Mouse (Mus musculus): ENCODE measurements around the gene Hnrnpk. TPM values are rescaled to one million over a fixed set of nuclear protein-coding genes. Genes with fewer than 3 reads are reported as not detected.
"Not testable (repeated sequence)": the region's sequence is repeated elsewhere in the genome, so short reads cannot be mapped to it uniquely, and the experiment has no call there.

Gene Hnrnpk
- total RNA-seq, 2 experiments from 2014 or later = 255 to 260 TPM

DNA sequence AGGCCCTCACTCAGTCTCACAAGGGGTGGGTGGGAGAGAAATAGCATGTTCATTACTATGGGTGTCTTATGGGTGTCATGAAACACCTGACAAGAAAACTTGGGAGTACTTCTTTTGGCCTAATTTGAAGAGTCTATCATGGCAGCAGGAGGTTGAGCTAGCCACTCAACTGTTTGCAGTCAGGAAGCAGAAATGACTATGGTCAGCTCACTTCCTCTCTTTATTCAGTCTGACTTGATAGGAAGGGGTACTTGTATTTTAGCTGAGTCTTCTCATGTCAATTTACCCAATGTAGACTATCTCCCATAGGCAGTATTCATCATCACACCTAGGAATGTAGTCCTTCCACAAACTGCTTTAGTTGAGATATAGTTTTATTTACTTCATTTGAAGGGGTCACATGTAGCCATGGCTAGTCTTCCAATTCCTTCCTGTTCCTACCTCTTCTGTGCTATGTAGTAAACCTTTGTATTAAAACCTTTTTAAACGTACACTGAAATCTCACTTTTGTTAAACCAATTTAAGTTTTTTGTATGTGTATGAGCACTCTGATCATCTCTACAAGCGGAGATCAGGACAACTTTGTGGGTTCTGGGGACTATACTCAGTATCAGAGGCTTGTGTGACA, 13.7 kb downstream of the Hnrnpk start:
- DNase-seq (ENCODE audit: low spot score) = no peak

DNA sequence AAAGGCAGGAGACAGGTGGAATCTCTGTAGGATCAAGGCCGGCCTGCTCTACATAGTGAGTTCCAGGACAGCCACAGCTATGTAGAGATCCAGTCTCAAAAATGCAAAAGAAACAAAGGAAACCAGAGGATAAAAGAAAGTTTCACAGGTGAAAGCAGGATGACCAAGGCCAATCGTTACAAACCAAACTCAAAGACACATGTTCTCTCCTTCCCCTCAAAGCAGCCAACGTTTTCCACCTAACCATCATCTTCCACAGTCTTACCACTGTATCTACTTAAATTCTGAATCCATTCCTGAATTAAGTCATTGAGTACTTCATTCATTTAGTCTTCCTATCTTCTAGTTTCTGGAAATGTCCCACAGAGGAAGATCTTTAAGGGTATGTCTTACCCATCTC, 14.8 kb downstream of the Hnrnpk start:
- DNase-seq (ENCODE audit: low spot score) = no peak

DNA sequence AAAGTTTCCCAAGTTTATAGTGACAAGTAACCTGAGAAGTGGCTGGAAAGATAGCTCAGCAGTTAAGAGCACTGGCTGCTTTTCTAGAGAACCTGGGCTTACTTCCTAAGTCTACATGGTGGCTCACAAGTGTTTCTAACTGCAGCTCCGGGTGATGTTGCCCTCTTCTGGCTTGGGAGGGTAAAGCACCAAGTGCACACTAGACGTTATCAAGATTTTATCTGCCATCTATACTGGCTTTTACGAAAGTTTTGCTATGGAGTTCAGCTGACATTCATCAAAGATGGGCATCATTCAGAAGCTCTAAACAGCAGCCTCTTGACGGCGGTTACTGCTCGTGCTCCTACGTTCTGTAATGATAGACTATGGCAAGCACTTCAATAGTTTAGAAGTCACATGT, 15.2 kb downstream of the Hnrnpk start:
- peak; percentile 77 for DNase-seq (ENCODE audit: low spot score)

DNA sequence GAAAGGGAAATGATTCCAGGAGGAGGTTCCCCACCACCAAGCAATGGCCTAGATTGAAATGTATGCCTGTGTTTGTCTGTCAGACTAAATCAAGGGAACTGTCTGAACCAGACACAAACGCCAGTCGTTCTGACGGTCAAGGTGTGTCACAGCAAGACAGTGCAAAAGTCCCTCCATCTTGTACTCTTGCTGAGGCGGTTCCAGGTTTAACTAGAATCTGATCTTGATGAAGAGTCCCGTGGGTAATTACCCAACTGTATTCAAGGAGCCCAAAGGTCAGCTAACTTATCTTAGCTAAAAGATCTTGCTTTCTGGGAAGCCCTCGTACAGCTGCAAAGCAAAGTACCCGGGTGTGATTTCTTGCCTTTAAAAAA, 17.6 kb downstream of the Hnrnpk start:
- DNase-seq (ENCODE audit: low spot score) = no peak

DNA sequence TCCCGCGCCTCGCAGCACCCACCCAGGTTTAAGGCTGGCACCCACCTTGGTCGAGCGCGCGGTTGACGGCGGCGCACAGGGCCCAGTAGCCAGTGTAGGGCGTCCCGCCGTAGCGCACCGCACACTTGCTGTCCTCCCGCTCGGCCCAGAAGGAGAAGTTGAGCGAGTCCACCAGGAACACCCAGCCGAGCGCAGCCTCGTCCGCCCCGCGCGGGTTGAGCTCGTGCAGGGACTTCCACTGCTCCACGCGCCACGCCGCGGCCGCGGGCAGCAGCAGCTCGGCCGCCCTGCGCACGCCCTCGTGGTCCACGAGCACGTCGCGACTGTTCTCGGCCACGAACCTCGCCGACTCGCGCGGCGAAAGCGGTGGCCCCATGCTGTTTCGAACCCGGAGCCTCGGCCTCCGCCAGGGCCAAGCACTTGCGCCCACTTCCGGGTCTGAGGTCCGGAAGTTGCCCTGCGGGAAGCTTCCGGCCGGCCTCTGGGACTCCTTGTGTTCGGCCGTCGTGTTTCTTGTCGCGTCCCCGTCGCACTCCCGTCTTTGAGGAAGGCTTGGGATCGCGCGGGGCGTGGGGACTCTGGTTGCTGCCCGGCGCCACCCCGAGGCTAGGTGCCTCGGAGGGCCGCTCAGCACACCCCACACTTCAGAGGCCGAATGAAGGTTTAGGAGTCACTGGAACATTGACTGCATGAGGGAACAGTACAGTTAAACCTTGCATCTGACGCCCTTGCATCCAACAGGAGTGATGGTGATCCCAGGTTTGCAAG, 18.2 kb downstream of the Hnrnpk start, which contains the start of gene 2210016F16Rik:
TSS of gene 2210016F16Rik (minus strand) at position 447 of the 768 bp plus-strand sequence.
- peak; percentile 50 for DNase-seq (ENCODE audit: low spot score)

DNA sequence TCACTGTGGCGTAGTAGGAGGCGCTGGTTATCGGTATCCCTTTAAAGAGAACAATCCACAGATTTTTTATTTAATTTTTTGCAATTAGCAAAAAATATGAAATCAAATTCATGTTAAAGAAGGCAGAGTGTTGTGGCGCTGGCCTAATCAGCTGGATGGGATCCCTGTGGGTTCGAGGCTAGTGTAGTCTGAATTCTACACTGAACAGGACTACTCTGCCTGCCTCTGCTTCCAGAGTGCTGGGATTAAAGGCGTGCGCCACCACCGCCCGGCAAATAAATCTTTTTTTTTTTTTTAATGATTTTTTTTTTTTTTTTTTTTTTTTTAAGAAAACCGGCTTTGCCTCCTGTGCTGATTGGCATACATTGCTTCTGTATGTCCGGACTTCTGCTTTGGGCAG, 18.8 kb downstream of the Hnrnpk start:
- DNase-seq (ENCODE audit: low spot score) = no peak

DNA sequence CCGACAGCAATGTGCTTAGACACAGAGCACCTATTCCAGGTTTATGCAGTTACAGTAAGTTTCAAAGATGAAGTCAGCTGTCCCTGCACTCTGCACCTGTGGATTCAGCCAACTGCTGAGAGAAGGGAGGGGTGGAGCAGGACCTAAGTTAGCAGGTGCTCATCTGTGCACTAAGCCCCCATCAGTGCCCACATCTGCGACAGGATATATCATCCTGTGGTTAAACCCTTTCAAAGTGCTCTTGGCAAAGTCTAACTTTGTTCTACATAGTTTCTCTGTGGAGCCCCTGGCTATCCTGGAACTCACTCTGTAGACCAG, 30.0 kb downstream of the Hnrnpk start:
- DNase-seq (ENCODE audit: low spot score) = no peak

DNA sequence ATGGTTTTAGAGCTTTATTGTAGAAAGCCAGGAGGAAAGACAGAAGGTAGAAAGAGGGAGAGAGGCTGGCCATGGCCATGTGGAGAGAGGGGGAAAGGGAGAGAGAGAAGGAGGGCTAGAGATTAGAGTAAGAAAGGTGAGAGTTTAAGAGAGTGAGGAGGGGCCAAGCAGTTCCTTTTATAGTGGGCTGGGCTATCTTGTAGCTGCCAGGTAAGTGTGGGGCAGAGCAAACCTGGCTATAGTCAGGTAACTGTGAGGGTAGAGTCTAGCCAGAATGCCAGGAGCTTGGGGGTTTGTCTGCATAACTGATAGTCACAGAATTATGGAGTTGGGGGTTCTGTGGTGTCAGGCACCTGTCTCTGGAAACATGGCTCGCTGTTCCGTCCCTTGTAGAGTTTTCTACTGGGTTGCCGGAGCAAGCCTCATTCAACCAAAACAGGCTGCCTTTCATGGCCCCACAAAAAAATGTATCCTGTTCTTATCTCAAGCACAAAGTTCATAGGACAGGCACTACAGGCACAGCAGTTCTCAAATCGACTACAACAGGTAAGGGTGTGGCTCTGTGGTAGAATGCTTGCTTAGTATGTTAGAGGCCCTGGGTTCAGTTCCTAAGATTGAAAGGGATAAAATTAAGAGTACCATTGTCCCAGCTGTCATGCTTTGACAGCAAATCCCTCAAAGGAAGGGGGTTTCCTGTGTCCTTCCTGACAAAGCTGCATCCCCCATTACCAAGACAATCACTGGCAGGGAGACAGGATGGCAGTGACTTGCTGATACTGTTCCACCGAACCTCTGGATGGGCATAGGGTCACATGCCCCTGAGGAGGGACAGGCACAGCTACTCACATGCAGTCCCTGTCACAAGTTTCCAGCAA, 30.6 kb downstream of the Hnrnpk start:
- DNase-seq (ENCODE audit: low spot score) = no peak

DNA sequence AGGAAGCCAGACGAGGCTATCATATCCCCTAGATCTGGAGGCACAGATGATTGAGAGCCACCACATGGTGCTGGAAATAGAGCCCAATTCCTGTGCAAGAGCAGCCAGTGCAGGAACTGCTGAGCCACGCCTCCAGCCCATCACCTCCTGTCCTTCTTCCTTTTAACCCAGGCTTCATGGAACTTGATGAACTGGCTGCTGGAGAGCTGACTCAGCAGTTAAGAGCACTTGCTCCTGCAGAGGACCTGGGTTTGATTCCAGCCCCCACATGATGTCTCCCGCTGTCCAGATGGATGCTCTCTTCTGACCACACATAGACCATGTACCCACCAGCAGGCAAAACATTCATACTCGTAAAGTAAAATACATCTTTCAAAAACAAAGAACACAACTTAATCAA, 34.3 kb downstream of the Hnrnpk start:
- DNase-seq (ENCODE audit: low spot score) = no peak

DNA sequence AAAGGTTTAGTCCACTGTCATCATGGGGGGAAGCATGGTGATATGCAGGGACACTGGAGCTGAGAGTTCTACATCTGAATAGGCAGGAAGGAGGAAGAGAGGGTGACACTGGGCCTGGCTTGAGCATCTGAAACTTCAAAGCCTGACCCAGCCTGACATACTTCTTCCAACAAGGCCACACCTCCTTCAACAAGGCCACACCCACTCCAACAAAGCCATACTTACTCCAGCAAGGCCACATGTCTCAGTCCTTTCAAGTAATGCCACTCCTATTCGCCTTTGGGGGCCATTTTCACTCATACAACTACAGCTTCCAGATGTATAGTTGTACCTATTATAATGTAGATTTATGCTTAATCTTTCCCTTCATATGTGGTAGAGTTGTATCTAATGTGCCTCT, 35.5 kb downstream of the Hnrnpk start:
- no peak for DNase-seq (ENCODE audit: low spot score)

DNA sequence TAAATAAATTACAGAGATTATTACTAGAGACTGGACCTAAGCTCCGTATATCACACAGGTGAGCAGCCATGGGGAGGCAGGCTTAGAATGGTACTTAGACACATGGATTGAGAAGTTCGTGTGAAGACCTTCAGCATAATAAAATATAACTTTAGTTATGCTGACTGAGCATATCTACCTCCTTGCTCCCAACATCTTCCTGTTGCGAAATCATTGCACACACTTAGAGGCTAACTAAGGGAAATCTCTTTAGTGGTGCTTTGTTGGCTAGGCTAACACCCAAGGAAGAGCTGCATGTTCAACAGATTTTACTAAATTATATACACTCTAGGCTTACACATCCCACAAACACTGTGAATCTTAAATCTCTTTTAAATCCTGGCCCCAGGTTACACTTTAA, 36.8 kb downstream of the Hnrnpk start:
- DNase-seq (ENCODE audit: low spot score) = no peak

DNA sequence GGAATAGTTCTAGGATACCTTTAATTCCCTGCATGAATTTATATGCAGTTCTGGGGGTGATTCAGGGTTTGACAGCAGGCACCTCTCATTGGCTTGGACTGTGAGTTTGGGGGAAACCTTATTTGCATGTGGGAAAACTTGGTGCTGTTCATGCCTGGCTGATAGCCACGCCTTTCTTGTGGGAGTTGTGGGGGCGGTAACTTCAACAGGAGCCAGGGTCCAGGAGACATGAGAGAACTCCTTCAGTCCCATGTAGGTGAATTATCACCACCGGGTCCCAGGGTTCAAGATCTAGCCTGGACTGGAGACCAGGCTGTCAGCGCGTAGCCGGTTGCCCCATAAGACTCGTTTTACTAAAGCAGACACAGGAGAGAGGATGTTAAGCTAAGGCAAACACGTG, 38.0 kb downstream of the Hnrnpk start:
- not testable (repeated sequence) for DNase-seq (ENCODE audit: low spot score)

DNA sequence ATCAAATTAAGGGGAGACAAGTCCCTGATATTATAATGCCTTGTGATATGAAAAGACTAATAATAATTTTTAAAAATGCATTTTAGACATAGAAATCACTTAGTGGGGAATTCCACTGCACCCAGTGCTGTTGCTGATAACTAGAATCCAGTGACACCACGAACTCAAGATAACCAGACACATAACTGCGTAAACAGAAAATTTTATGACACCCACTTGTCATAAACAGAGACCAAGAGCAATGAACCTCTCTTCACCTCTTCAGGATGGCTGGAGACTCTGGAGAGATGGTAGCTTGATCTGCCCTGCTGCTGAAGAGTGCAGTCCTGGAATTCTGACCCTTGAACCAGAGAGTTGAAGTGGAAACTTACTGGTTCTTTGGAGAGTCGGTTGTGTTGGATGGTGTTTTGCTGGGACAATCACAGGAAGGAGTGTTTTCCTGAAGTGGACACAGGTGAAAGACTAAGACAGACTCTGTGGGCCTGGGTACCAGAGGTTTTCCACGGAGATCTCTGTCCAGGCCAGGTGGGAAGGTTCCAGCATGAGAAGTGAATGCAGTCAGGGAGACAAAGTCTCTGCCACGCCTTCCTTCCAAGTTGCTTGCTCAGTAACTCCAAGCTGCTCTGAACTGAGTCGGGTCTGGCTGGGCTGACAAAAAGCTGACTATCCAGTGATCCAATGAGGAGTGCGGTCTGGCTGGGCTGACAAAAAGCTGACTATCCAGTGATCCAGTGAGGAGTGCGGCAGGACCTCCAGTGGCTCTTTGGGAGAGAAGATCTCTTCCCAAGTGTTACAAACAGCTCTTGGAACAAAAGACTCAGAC, 38.6 kb downstream of the Hnrnpk start:
- no peak for DNase-seq (ENCODE audit: low spot score)

DNA sequence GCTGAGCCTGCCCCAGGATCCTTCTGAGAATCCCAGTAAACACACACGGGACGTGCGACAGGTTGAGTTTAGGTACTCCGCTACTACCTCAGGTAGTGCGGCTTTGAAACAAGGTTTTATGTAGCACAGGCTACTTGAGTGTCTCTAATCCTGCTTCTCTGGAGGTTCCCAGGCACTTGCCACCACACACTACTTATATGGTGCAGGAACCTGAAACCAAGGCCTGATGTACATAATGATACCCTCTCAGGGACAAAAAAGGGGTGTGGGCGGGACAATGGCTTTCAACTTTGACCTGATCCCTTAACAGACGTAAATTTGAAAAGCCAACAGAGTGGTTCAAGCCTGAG, 43.9 kb downstream of the Hnrnpk start:
- DNase-seq (ENCODE audit: low spot score) = no peak

DNA sequence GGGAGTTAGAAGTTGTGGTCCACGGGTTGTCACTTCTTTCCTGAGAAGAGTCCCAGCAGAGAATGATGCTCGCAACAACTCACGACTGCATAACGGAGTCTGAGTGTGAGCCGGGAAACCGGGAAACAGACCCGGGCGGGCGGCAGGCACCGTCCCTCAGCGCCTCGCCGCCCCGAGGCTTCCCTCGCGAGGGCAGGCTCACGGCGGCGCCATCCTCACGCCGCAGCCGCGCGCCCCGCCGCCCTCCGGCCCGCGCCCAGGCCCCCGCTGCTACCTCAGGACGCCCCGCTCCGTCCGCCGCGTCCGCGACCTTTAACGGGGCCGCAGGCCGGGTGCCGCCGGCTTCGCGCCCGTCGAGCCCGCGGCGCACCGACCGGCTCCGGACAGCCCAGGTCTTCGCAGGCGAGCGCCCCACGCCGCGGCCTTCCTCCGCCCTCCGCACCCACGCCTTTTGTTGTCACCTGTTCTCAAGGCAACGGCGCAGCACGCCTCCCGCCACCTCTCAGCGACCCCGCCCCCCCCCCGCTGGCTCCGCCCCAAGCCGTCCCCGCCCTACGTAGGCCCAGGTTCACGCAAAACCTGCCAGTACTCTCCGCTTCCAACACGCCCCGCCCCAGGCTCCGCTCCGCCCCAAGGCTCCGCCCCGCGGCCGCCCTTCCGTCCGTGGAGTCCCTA, 44.4 kb downstream of the Hnrnpk start, which contains the start of gene Kif27:
TSS of gene Kif27 (minus strand) at position 494 of the 675 bp plus-strand sequence.
- peak; percentile 74 for DNase-seq (ENCODE audit: low spot score)

DNA sequence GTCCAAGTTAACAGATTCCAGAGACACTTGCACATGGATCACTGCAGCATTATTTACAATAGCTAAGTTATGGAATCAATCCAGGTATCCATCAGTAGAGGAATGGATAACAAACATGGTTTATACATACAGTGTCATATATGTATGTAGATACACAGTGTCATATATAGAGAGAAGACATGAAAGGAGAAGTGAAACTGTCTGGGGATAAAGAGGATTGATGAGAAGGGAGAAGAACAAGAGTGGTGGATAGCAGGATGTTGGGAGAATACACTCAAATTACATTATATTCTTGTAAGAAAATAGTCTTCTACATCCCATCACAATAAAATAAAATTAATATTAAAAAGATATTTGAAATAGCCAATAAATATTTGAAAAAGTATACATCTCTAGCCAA, 50.1 kb downstream of the Hnrnpk start:
- DNase-seq (ENCODE audit: low spot score) = no peak

DNA sequence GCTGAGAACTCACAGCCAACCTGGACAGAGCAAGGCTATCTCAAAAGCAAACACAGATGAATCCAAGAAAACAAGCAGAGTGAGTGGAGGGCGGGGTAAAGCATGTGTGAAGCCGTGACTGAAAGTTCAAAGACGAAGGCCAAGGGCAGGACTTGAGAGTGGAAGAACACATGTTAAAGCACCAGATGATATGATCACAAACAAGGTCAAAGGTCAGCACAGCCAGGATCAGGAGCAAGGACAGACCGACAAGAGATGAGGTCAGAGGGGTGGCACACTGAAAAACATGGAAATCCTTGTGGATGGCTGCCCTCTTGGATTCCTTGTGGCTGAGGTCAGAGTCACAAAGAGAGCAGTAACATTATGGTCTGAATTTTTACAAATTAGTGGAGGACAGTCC, 52.5 kb downstream of the Hnrnpk start:
- no peak for DNase-seq (ENCODE audit: low spot score)

DNA sequence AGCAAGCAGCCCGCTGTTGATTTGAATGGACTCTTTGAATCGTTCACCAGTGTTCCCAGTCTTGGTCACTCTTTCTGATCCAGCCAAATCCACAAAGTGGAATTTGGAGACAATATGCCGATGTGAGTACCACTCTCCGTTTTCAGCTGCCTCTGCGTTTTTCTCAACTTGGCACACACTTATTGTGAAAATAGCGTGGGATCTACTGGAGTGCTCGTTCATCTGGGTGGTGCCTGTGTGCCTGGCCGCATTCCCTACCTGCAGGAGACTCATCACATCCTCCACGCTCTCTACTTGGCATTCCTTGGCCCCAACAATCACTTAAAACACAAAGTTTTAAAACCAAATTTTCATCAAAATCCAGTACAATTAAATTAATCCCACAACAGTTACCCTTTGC, 58.6 kb downstream of the Hnrnpk start:
- DNase-seq (ENCODE audit: low spot score) = no peak

Data from gastrocnemius, adult 18-20 months (tissue).